Mouse (Mus musculus): ENCODE measurements around the gene Clcn6. TPM values are rescaled to one million over a fixed set of nuclear protein-coding genes. Genes with fewer than 3 reads are reported as not detected.

Clcn6 gene
- polyA plus RNA-seq, 1 experiment from 2014 or later = 38.0 TPM

DNA sequence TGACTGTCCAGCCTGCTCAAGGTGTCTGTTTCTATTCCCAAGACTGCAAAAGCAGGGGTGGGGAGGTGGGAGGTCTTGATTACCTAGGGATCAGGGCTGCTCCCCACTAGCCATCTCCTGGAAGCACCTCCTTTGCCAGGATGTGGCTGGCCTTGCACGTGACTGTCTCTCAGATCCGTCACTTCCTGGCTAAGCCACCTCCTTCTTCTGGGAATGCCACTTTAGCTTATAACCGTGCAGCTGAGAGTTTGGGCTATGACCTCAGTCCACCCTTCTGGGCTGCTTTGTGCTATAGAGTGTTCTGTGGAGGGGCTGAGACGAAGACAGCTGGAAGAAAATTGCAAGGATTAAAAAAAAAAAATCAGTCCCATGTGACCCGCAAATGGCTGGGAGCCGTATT is 75.8 kb downstream of the Clcn6 start:
- ATAC-seq (replicated peaks) = no peak
- Histone ChIP-seq H3K9me3 (no peaks in the 10 kb centered on the region), H3K4me1 (no peaks in the 10 kb centered on the region), H3K4me2 (no peak overlapping the region), H3K9ac (no peak overlapping the region), H3K4me3 (no peak overlapping the region), H3K36me3 (replicated peaks) (no peaks in the 10 kb centered on the region), H3K27ac (no peak overlapping the region), H3K27me3 (replicated peaks) (0 out of 2 replicates have a peak, but pooled peaks cover 3% of the 10 kb centered on the region)
- 55% methylated on average over 6 of the region's 6 CpGs for WGBS

DNA sequence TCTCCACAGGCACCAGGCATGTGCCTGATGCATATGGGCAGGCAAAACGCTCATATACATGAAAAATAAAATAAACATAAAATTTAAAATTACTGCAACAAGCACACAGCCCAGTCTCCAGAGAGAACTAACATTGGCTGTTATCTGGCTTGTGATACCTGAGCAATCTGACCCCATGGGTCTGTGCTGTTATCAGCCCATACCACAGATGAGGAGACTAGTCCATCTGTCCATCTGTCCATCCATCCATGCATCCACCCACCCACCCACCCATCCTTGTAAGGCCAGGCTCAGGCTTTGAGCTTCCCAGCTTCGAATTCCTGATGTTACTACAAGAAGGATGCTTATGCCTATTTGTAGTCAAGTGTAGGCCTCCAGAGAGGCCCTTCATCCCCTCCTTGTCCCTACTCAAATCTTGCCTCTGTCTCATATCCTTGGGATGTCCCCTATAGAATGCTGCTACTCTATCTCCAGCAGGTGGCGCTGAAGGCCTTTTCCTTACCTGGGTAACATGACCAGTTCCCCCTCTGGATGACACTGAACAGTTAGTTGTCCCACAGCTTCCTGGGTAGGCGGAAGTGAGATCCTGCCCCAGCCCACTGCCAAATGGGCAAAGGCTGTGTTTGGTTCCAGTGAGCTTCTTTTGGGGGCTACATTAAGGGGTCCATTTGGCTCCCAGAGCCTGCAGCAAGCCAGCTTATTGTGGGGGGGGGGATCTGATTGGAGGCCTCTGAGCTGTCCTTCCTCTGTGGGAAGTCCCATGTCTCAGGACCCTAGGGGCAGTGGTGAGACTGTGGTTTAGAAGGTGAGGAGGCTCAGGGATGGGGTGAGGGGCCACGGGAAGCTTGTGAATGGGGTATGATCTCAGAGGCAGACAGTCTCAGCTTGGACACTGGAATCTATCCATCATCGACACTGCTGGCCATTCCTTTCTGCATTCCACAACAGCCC is 78.5 kb downstream of the Clcn6 start:
- no peak overlapping the region for H3K4me2 ChIP-seq
- no peaks in the 10 kb centered on the region for H3K4me1 ChIP-seq
- H3K9ac ChIP-seq = no peak overlapping the region
- H3K9me3 ChIP-seq = no peaks in the 10 kb centered on the region
- H3K4me3 ChIP-seq = no peak overlapping the region
- no peaks in the 10 kb centered on the region for H3K36me3 ChIP-seq (replicated peaks)
- peak; percentile 73 for ATAC-seq (replicated peaks)
- H3K27me3 ChIP-seq (replicated peaks) = no peaks in the 10 kb centered on the region
- no peak overlapping the region for H3K27ac ChIP-seq
- WGBS = 48% methylated on average over 6 of the region's 6 CpGs

DNA sequence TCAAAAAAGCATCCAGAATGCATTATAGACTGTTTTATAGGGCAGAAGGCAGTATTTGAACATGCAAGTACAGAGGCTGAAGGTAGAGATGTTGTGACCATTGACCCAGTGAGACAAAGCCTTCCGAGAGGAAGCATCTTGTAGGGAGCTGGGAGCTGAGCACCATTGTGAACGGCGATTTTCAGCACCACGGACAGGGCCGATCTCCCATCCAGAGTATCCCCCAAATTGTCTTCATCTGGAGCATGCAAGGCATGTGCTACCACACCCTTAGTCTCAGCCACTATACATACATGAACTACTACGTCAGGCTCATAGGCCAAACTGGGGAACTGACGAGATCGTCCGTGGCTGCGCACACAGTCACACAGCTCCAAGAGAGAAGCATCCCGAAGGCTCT is 81.5 kb downstream of the Clcn6 start:
- Histone ChIP-seq H3K9me3 (no peaks in the 10 kb centered on the region), H3K4me3 (no peak overlapping the region), H3K36me3 (replicated peaks) (no peaks in the 10 kb centered on the region), H3K9ac (no peak overlapping the region), H3K4me2 (no peak overlapping the region), H3K4me1 (no peaks in the 10 kb centered on the region), H3K27me3 (replicated peaks) (no peaks in the 10 kb centered on the region), H3K27ac (no peak overlapping the region)
- ATAC-seq (replicated peaks) = no peak
- WGBS = 49% methylated on average over 11 of the region's 11 CpGs

Other genes starting within 250 kb of the Clcn6 start
- 2.7 and 3.4 TPM in 2 replicates for gene Zfp984, start 229.0 kb downstream of the Clcn6 start, polyA plus RNA-seq (2015; fragmentation: Nextera tagmentation; extraction: Ambion mirVana)
- gene Zfp933, start 190.5 kb downstream of the Clcn6 start, polyA plus RNA-seq (2015; fragmentation: Nextera tagmentation; extraction: Ambion mirVana) = 7.5 and 7.6 TPM in 2 replicates
- 43.3 and 48.3 TPM in 2 replicates for gene Miip, start 170.0 kb downstream of the Clcn6 start, polyA plus RNA-seq (2015; fragmentation: Nextera tagmentation; extraction: Ambion mirVana)
- gene Fv1, start 169.8 kb downstream of the Clcn6 start, polyA plus RNA-seq (2015; fragmentation: Nextera tagmentation; extraction: Ambion mirVana) = 9.5 and 9.7 TPM in 2 replicates
- 101 and 104 TPM in 2 replicates for gene Mfn2, start 134.1 kb downstream of the Clcn6 start, polyA plus RNA-seq (2015; fragmentation: Nextera tagmentation; extraction: Ambion mirVana)
- 20.2 and 22.7 TPM in 2 replicates for gene Plod1, start 102.1 kb downstream of the Clcn6 start, polyA plus RNA-seq (2015; fragmentation: Nextera tagmentation; extraction: Ambion mirVana)
- gene 2510039O18Rik, start 97.9 kb downstream of the Clcn6 start, polyA plus RNA-seq (2015; fragmentation: Nextera tagmentation; extraction: Ambion mirVana) = 12.8 and 16.5 TPM in 2 replicates
- not detected in 2 replicates for gene Nppb, start 53.0 kb downstream of the Clcn6 start, polyA plus RNA-seq (2015; fragmentation: Nextera tagmentation; extraction: Ambion mirVana)
- 3.6 and 6.4 TPM in 2 replicates for gene Nppa, start 38.1 kb downstream of the Clcn6 start, polyA plus RNA-seq (2015; fragmentation: Nextera tagmentation; extraction: Ambion mirVana)
- 23.2 and 24.8 TPM in 2 replicates for gene Mthfr, start 256 bp upstream of the Clcn6 start, polyA plus RNA-seq (2015; fragmentation: Nextera tagmentation; extraction: Ambion mirVana)
- gene Agtrap, start 49.2 kb upstream of the Clcn6 start, polyA plus RNA-seq (2015; fragmentation: Nextera tagmentation; extraction: Ambion mirVana) = 5.5 and 6.4 TPM in 2 replicates
- gene Mad2l2, start 91.6 kb upstream of the Clcn6 start, polyA plus RNA-seq (2015; fragmentation: Nextera tagmentation; extraction: Ambion mirVana) = 99.2 and 112 TPM in 2 replicates
- gene Draxin, start 91.9 kb upstream of the Clcn6 start, polyA plus RNA-seq (2015; fragmentation: Nextera tagmentation; extraction: Ambion mirVana) = 15.1 and 15.7 TPM in 2 replicates
- gene Fbxo6, start 113.3 kb upstream of the Clcn6 start, polyA plus RNA-seq (2015; fragmentation: Nextera tagmentation; extraction: Ambion mirVana) = 21.6 and 21.7 TPM in 2 replicates
- gene Fbxo44, start 121.7 kb upstream of the Clcn6 start, polyA plus RNA-seq (2015; fragmentation: Nextera tagmentation; extraction: Ambion mirVana) = 93.3 and 97.6 TPM in 2 replicates
- 5.9 and 6.2 TPM in 2 replicates for gene Fbxo2, start 121.8 kb upstream of the Clcn6 start, polyA plus RNA-seq (2015; fragmentation: Nextera tagmentation; extraction: Ambion mirVana)
- gene Disp3, start 249.1 kb upstream of the Clcn6 start, polyA plus RNA-seq (2015; fragmentation: Nextera tagmentation; extraction: Ambion mirVana) = 12.5 and 13.6 TPM in 2 replicates

Data from midbrain, embryonic 15.5 days (tissue).